Mouse (Mus musculus) spleen, postnatal 4 days (tissue): ENCODE measurements around the gene Zkscan3.
"Not testable (repeated sequence)": the region's sequence is repeated elsewhere in the genome, so short reads cannot be mapped to it uniquely, and the experiment has no call there.

Source experiments
- DNase-seq, 2 experiments: peaks; one replicate each; pipeline ENCODE4 v3.0.0; 2022; ENCODE audit warnings: low spot score in 2 of 2

Zkscan3 gene

GRCm38 (mm10) chr13:21397486-21397885 lies 5.1 kb downstream of the Zkscan3 start:
- no peak for DNase-seq

GRCm38 (mm10) chr13:21396048-21396447 lies 6.5 kb downstream of the Zkscan3 start:
- DNase-seq = not testable (repeated sequence)

- DNase-seq = no peak
These were observed 6.9 kb downstream of the Zkscan3 start for GRCm38 (mm10) chr13:21395623-21396022.

GRCm38 (mm10) chr13:21395211-21395610 lies 7.3 kb downstream of the Zkscan3 start:
- no peak for DNase-seq

- no peak for DNase-seq
These were observed 24.8 kb downstream of the Zkscan3 start for GRCm38 (mm10) chr13:21377773-21378172.

DNA sequence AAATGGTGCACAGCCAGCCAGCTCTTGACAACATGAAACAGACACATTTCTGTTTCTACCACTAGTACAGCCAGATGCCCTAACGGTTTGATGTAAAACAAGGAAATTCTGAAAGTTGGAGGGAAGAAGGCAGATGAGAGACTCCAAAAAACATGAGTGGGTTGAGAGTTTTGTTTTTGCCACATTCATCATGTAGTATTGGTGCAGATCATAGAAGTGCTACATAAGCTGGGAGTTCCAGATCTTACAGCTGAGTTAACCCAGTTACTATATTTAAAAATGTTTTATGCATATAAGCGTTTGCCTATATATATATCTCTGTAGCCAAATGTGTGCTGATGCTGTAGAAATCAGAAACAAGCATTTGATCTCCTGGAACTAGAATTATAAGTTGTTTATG lies 29.9 kb downstream of the Zkscan3 start:
- no peak for DNase-seq

GRCm38 (mm10) chr13:21366635-21367034 lies 35.9 kb downstream of the Zkscan3 start:
- no peak for DNase-seq

DNA sequence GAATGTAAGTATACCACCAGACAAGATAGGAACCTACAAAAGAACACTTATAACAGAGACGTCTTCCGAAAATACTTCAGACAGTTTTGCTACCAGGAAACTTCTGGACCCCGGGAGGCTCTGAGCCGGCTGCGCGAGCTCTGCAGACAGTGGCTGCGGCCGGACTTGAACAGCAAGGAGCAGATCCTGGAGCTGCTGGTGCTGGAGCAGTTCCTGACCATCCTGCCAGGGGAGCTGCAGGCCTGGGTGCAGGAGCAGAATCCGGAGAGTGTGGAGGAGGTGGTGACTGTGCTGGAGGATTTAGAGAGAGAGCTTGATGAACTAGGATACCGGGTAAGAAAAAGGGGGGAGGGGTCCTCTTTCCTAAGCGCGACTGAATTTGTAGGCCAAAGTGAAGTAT lies 38.8 kb downstream of the Zkscan3 start:
- no peak for DNase-seq

DNA sequence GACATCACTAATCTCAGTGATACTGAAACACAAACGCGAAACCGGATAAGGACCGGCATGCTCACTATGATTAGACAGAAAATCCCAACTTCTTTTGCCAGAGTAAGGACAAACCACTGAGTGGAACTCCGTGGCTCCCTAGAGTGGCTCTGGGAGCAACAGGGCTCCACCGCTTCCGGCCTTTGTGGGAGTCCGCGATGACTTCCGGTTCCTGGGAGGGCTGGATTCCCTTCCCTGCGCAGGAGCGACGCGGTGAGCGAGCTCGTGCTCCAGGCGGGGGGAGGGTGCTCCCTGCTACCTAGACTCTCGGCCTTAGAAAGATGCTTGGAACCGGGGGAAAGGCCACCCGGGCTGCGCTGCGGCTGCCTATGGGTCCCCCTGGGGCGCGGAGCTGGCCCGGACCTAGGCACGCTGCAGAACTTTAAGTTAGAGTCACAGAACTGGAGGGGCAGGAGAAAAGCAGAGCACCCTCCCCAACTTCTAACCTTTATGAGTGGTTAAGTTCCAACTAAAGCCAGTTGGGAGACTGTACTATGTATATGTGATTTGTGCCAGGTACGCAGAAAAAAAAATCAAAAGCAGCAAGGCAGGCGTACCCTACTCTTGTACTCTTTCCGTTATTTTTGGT lies 39.8 kb downstream of the Zkscan3 start, which contains the start of gene Zscan12:
TSS of gene Zscan12 (plus strand) at position 200 of the 628 bp plus-strand sequence.
- DNase-seq = peak; percentile 78 to 82

GRCm38 (mm10) chr13:21350593-21350992 lies 52.0 kb downstream of the Zkscan3 start:
- DNase-seq = no peak

DNA sequence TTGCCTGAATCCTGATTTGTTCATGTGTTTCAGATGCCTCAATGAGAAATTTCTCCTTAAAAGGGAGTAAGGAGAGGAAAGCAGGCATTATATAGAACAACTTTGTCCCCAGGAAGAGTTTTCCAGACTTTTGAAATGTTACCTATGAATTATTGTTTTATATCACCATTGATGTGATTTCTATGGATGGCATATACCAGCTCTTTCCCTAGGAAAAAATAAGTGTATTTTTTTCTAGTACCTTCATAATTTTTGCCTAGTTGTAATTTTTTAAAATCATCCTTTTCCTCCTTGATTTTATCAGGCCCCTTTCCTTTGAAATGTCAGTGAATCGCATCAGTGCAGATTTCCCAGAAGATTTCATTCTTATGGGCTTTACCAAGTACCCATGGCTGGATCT lies 55.9 kb downstream of the Zkscan3 start, which contains the start of gene Olfr1367:
TSS of gene Olfr1367 (plus strand) at position 301 of the 400 bp plus-strand sequence.
- DNase-seq = no peak
